Mouse (Mus musculus) ES-Bruce4 (cell line): ENCODE measurements around the gene Manbal. TPM values are rescaled to one million over a fixed set of nuclear protein-coding genes. Genes with fewer than 3 reads are reported as not detected.

Source experiments
- H3K27ac ChIP-seq: 2 replicates; pipeline ENCODE4 v1.5.1; 2012; ENCODE audit warnings: low read length, inconsistent platforms; ENCODE audit not compliant: insufficient read depth
- H3K27me3 ChIP-seq: 2 replicates; pipeline ENCODE4 v1.6.1; 2012; ENCODE audit warnings: mild to moderate bottlenecking, low read length, inconsistent platforms; ENCODE audit not compliant: control insufficient read depth, poor library complexity, insufficient read depth, severe bottlenecking
- H3K36me3 ChIP-seq: 2 replicates; pipeline ENCODE4 v1.6.1; 2012; ENCODE audit warnings: inconsistent platforms, mild to moderate bottlenecking, low read length, moderate library complexity; ENCODE audit not compliant: control insufficient read depth, poor library complexity, insufficient read depth, severe bottlenecking
- H3K4me1 ChIP-seq: one replicate; pipeline ENCODE4 v1.8.1; 2011; ENCODE audit warnings: low read length; ENCODE audit not compliant: control insufficient read depth, insufficient read depth
- H3K4me3 ChIP-seq: 2 replicates; pipeline ENCODE4 v1.5.1; 2011; ENCODE audit warnings: low read depth, mild to moderate bottlenecking, low read length
- H3K9ac ChIP-seq: 2 replicates; pipeline ENCODE4 v1.6.1; 2012; ENCODE audit warnings: low read depth, mild to moderate bottlenecking, inconsistent platforms; ENCODE audit not compliant: poor library complexity, severe bottlenecking
- H3K9me3 ChIP-seq: replicated peaks from 2 replicates; pipeline ENCODE4 v1.6.1; 2012; ENCODE audit warnings: mild to moderate bottlenecking, low read length, inconsistent platforms; ENCODE audit not compliant: control insufficient read depth, poor library complexity, insufficient read depth, severe bottlenecking
- CTCF ChIP-seq: IDR thresholded peaks from one replicate; pipeline ENCODE4 v1.8.1; 2011; ENCODE audit warnings: low read depth, low read length
- EP300 ChIP-seq: IDR thresholded peaks from 2 replicates; pipeline ENCODE4 v1.6.1; 2011; ENCODE audit warnings: low read depth, low read length; ENCODE audit not compliant: insufficient read depth
- POLR2A ChIP-seq: IDR thresholded peaks from one replicate; pipeline ENCODE4 v1.8.1; 2011; ENCODE audit warnings: low read length; ENCODE audit not compliant: insufficient read depth
- polyA plus RNA-seq: library from polyadenylated mRNA; stranded (reverse); fragments of >200 nt; gene quantifications from 2 replicates; pipeline ENCODE4 v1.2.4, GENCODE M21; 2011; ENCODE audit warnings: low read depth; ENCODE audit not compliant: missing spikeins, insufficient read depth, insufficient read length

The Manbal gene
- 37.8 and 38.1 TPM in 2 replicates for polyA plus RNA-seq

- H3K4me3 ChIP-seq, result peak within 1 kb of the TSS; percentile 100
- no peaks in the 10 kb centered on the region for H3K27me3 ChIP-seq
- H3K36me3 ChIP-seq, result peaks cover 4% of the 10 kb centered on the region; the same call in 1 of the 2 replicates
- no peaks in the 10 kb centered on the region for H3K9me3 ChIP-seq
- H3K4me1 ChIP-seq, result peaks cover 1% of the 10 kb centered on the region
- H3K9ac ChIP-seq, result peak within 1 kb of the TSS; percentile 96
- H3K27ac ChIP-seq, result peak within 1 kb of the TSS; percentile 85
- no peak for TF ChIP-seq CTCF
- TF ChIP-seq POLR2A, result peak; percentile 16
- 0 out of 2 replicates have a peak, but pooled peaks have one; percentile 49 for TF ChIP-seq EP300
Measured at GRCm38 (mm10) chr2:157367184-157367893, at the start of gene Manbal. Manbal (plus strand) TSS chr2:157367594.

GRCm38 (mm10) chr2:157320135-157320534, 47.3 kb upstream of the Manbal start:
- no peaks in the 10 kb centered on the region for H3K27me3 ChIP-seq

GRCm38 (mm10) chr2:157320886-157321285, 46.5 kb upstream of the Manbal start:
- H3K27ac ChIP-seq, result no peak overlapping the region

More at GRCm38 (mm10) chr2:157320135-157320534, 47.3 kb upstream of the Manbal start:
- Histone ChIP-seq H3K9ac (no peak overlapping the region), H3K9me3 (peaks cover 11% of the 10 kb centered on the region), H3K27ac (no peak overlapping the region), H3K36me3 (peaks cover 48% of the 10 kb centered on the region), H3K4me1 (no peaks in the 10 kb centered on the region), H3K4me3 (no peak overlapping the region)
- TF ChIP-seq CTCF (no peak), POLR2A (no peak), EP300 (no peak)

GRCm38 (mm10) chr2:157322029-157322766, 45.2 kb upstream of the Manbal start:
- Histone ChIP-seq H3K36me3 (peaks cover 50% of the 10 kb centered on the region), H3K9ac (no peak overlapping the region), H3K4me3 (no peak overlapping the region), H3K4me1 (no peaks in the 10 kb centered on the region), H3K27me3 (no peaks in the 10 kb centered on the region), H3K9me3 (peaks cover 11% of the 10 kb centered on the region), H3K27ac (no peak overlapping the region)
- TF ChIP-seq EP300 (no peak), CTCF (no peak), POLR2A (no peak)

More at GRCm38 (mm10) chr2:157320886-157321285, 46.5 kb upstream of the Manbal start:
- no peaks in the 10 kb centered on the region for H3K27me3 ChIP-seq
- no peak for TF ChIP-seq EP300
- no peak for TF ChIP-seq POLR2A
- TF ChIP-seq CTCF, result no peak
- H3K9me3 ChIP-seq, result peaks cover 11% of the 10 kb centered on the region
- H3K9ac ChIP-seq, result no peak overlapping the region
- no peaks in the 10 kb centered on the region for H3K4me1 ChIP-seq
- peaks cover 50% of the 10 kb centered on the region for H3K36me3 ChIP-seq
- H3K4me3 ChIP-seq, result no peak overlapping the region

DNA sequence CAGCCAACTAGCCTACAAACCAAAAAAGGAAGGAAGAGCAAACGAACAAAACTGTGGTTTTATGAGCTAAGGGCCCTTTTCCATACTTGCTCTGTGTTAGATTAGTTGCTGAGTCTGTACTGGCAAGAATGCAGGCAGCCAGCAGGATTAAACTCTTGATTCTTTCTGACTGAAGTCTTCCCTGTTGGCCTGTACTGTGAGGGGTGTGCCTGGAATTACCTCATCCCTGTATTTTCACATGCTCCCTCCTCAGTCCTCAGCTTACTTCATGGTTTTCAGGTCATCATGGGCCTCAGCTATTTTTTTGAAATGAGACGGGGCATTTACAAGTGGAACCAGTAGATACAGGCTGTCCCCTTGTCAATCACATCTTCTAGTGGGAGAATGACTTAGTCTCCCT, 42.2 kb upstream of the Manbal start:
- Histone ChIP-seq H3K36me3 (peaks cover 30% of the 10 kb centered on the region), H3K9me3 (peaks cover 11% of the 10 kb centered on the region), H3K27me3 (no peaks in the 10 kb centered on the region), H3K27ac (no peak overlapping the region), H3K9ac (no peak overlapping the region), H3K4me3 (no peak overlapping the region), H3K4me1 (peaks cover 9% of the 10 kb centered on the region)
- no peak for TF ChIP-seq CTCF
- TF ChIP-seq EP300, result no peak
- TF ChIP-seq POLR2A, result no peak

- H3K27ac ChIP-seq, result peak overlapping the region; percentile 86
- H3K27me3 ChIP-seq, result no peaks in the 10 kb centered on the region
- H3K4me3 ChIP-seq, result no peak overlapping the region
- H3K9ac ChIP-seq, result no peak overlapping the region
- H3K36me3 ChIP-seq, result peaks cover 12% of the 10 kb centered on the region
- peaks cover 11% of the 10 kb centered on the region for H3K9me3 ChIP-seq
- H3K4me1 ChIP-seq, result peaks cover 11% of the 10 kb centered on the region
- TF ChIP-seq CTCF (no peak), EP300 (no peak), POLR2A (no peak)
Measured at GRCm38 (mm10) chr2:157328106-157328505, 39.3 kb upstream of the Manbal start.
